Mouse (Mus musculus): ENCODE results near the gene Gm13693. TPM values are rescaled to one million over a fixed set of nuclear protein-coding genes. Genes with fewer than 3 reads are reported as not detected.
"Not testable (repeated sequence)": the region's sequence is repeated elsewhere in the genome, so short reads cannot be mapped to it uniquely, and the experiment has no call there.

Gene Gm13693
- not detected in 2 replicates for polyA plus RNA-seq (2015; fragmentation: Nextera tagmentation; extraction: Ambion mirVana)

GRCm38 (mm10) chr2:83961203-83961602 lies at the start of gene Gm13693:
TSS of gene Gm13693 (plus strand) at chr2:83961503.
- H3K9ac ChIP-seq (ENCODE audit: low read depth, low read length); H3K27me3 ChIP-seq (ENCODE audit: control insufficient read depth, insufficient read depth, low read depth, low read length); H3K36me3 ChIP-seq (ENCODE audit: control insufficient read depth, insufficient read depth, low read length); ATAC-seq; H3K9me3 ChIP-seq (replicated peaks; ENCODE audit: control insufficient read depth, low read length, poor library complexity, severe bottlenecking); H3K27ac ChIP-seq (ENCODE audit: low read length); H3K4me3 ChIP-seq (ENCODE audit: low read depth, low read length); H3K4me2 ChIP-seq (ENCODE audit: low read length); H3K4me1 ChIP-seq (ENCODE audit: control insufficient read depth, insufficient read depth, low read length): not testable (repeated sequence)
- no CpG with 5 or more reads among the region's 6 CpGs for WGBS

GRCm38 (mm10) chr2:83929478-83930088 lies 31.7 kb upstream of the Gm13693 start:
- no peaks in the 10 kb centered on the region for H3K36me3 ChIP-seq (ENCODE audit: control insufficient read depth, insufficient read depth, low read length)
- no peak for ATAC-seq
- no peak overlapping the region for H3K4me3 ChIP-seq (ENCODE audit: low read depth, low read length)
- no peak overlapping the region for H3K27ac ChIP-seq (ENCODE audit: low read length)
- no peaks in the 10 kb centered on the region for H3K9me3 ChIP-seq (replicated peaks; ENCODE audit: control insufficient read depth, low read length, poor library complexity, severe bottlenecking)
- 31% methylated on average over 2 of the region's 2 CpGs for WGBS
- H3K4me2 ChIP-seq (ENCODE audit: low read length): no peak overlapping the region
- H3K4me1 ChIP-seq (ENCODE audit: control insufficient read depth, insufficient read depth, low read length): no peaks in the 10 kb centered on the region
- no peaks in the 10 kb centered on the region for H3K27me3 ChIP-seq (ENCODE audit: control insufficient read depth, insufficient read depth, low read depth, low read length)
- H3K9ac ChIP-seq (ENCODE audit: low read depth, low read length): no peak overlapping the region

- Histone ChIP-seq H3K27ac (ENCODE audit: low read length) (peak within 1 kb of the TSS; percentile 61), H3K27me3 (ENCODE audit: control insufficient read depth, insufficient read depth, low read depth, low read length) (no peaks in the 10 kb centered on the region), H3K4me1 (ENCODE audit: control insufficient read depth, insufficient read depth, low read length) (peaks cover 6% of the 10 kb centered on the region; the same call in 1 of the 2 replicates), H3K36me3 (ENCODE audit: control insufficient read depth, insufficient read depth, low read length) (no peaks in the 10 kb centered on the region), H3K9ac (ENCODE audit: low read depth, low read length) (peak within 1 kb of the TSS; percentile 50), H3K4me3 (ENCODE audit: low read depth, low read length) (peak within 1 kb of the TSS; percentile 42), H3K9me3 (replicated peaks; ENCODE audit: control insufficient read depth, low read length, poor library complexity, severe bottlenecking) (no peaks in the 10 kb centered on the region), H3K4me2 (ENCODE audit: low read length) (peak within 1 kb of the TSS; percentile 72)
- under 1% methylated on average over 20 of the region's 20 CpGs for WGBS
- ATAC-seq: peak; percentile 100
Observed at GRCm38 (mm10) chr2:83940931-83941361, 20.4 kb upstream of the Gm13693 start, which contains the start of gene Zswim2. TSS of gene Zswim2 (minus strand) at chr2:83941228.

- Histone ChIP-seq H3K27me3 (ENCODE audit: control insufficient read depth, insufficient read depth, low read depth, low read length) (no peaks in the 10 kb centered on the region), H3K4me3 (ENCODE audit: low read depth, low read length) (peak overlapping the region; percentile 42), H3K9me3 (replicated peaks; ENCODE audit: control insufficient read depth, low read length, poor library complexity, severe bottlenecking) (no peaks in the 10 kb centered on the region), H3K4me1 (ENCODE audit: control insufficient read depth, insufficient read depth, low read length) (peaks cover 6% of the 10 kb centered on the region; the same call in 1 of the 2 replicates), H3K4me2 (ENCODE audit: low read length) (peak overlapping the region; percentile 72), H3K27ac (ENCODE audit: low read length) (no peak overlapping the region), H3K36me3 (ENCODE audit: control insufficient read depth, insufficient read depth, low read length) (no peaks in the 10 kb centered on the region), H3K9ac (ENCODE audit: low read depth, low read length) (no peak overlapping the region)
- peak; percentile 70 for ATAC-seq
- WGBS: 22% methylated on average over 3 of the region's 3 CpGs
Observed at GRCm38 (mm10) chr2:83941378-83941777, 19.9 kb upstream of the Gm13693 start.

GRCm38 (mm10) chr2:83941792-83942191 lies 19.5 kb upstream of the Gm13693 start:
- Histone ChIP-seq H3K9ac (ENCODE audit: low read depth, low read length) (no peak overlapping the region), H3K36me3 (ENCODE audit: control insufficient read depth, insufficient read depth, low read length) (no peaks in the 10 kb centered on the region), H3K4me1 (ENCODE audit: control insufficient read depth, insufficient read depth, low read length) (peaks cover 6% of the 10 kb centered on the region; the same call in 1 of the 2 replicates), H3K9me3 (replicated peaks; ENCODE audit: control insufficient read depth, low read length, poor library complexity, severe bottlenecking) (no peaks in the 10 kb centered on the region), H3K4me3 (ENCODE audit: low read depth, low read length) (no peak overlapping the region), H3K27ac (ENCODE audit: low read length) (no peak overlapping the region), H3K27me3 (ENCODE audit: control insufficient read depth, insufficient read depth, low read depth, low read length) (no peaks in the 10 kb centered on the region), H3K4me2 (ENCODE audit: low read length) (no peak overlapping the region)
- WGBS: 81% methylated on average over 4 of the region's 4 CpGs
- ATAC-seq: no peak

- not testable (repeated sequence) for H3K27me3 ChIP-seq (ENCODE audit: control insufficient read depth, insufficient read depth, low read depth, low read length); H3K9ac ChIP-seq (ENCODE audit: low read depth, low read length); H3K9me3 ChIP-seq (replicated peaks; ENCODE audit: control insufficient read depth, low read length, poor library complexity, severe bottlenecking); H3K4me1 ChIP-seq (ENCODE audit: control insufficient read depth, insufficient read depth, low read length); ATAC-seq; H3K4me2 ChIP-seq (ENCODE audit: low read length); H3K36me3 ChIP-seq (ENCODE audit: control insufficient read depth, insufficient read depth, low read length); H3K4me3 ChIP-seq (ENCODE audit: low read depth, low read length); H3K27ac ChIP-seq (ENCODE audit: low read length)
- no CpG with 5 or more reads among the region's 6 CpGs for WGBS
Observed at GRCm38 (mm10) chr2:83955393-83955792, 5.9 kb upstream of the Gm13693 start, which contains the start of gene Gm13698. TSS of gene Gm13698 (plus strand) at chr2:83955693.

GRCm38 (mm10) chr2:83967013-83967412 lies 5.7 kb downstream of the Gm13693 start, which contains the start of gene Gm13695:
TSS of gene Gm13695 (plus strand) at chr2:83967313.
- H3K36me3 ChIP-seq (ENCODE audit: control insufficient read depth, insufficient read depth, low read length); H3K27me3 ChIP-seq (ENCODE audit: control insufficient read depth, insufficient read depth, low read depth, low read length); H3K4me3 ChIP-seq (ENCODE audit: low read depth, low read length); H3K4me2 ChIP-seq (ENCODE audit: low read length); H3K27ac ChIP-seq (ENCODE audit: low read length); ATAC-seq; H3K9ac ChIP-seq (ENCODE audit: low read depth, low read length); H3K4me1 ChIP-seq (ENCODE audit: control insufficient read depth, insufficient read depth, low read length); H3K9me3 ChIP-seq (replicated peaks; ENCODE audit: control insufficient read depth, low read length, poor library complexity, severe bottlenecking): not testable (repeated sequence)
- no CpG with 5 or more reads among the region's 6 CpGs for WGBS

- not testable (repeated sequence) for H3K9ac ChIP-seq (ENCODE audit: low read depth, low read length); ATAC-seq; H3K27me3 ChIP-seq (ENCODE audit: control insufficient read depth, insufficient read depth, low read depth, low read length); H3K27ac ChIP-seq (ENCODE audit: low read length); H3K4me3 ChIP-seq (ENCODE audit: low read depth, low read length); H3K36me3 ChIP-seq (ENCODE audit: control insufficient read depth, insufficient read depth, low read length); H3K4me1 ChIP-seq (ENCODE audit: control insufficient read depth, insufficient read depth, low read length); H3K9me3 ChIP-seq (replicated peaks; ENCODE audit: control insufficient read depth, low read length, poor library complexity, severe bottlenecking); H3K4me2 ChIP-seq (ENCODE audit: low read length)
- WGBS: no CpG with 5 or more reads among the region's 6 CpGs
Observed at GRCm38 (mm10) chr2:83972823-83973222, 11.5 kb downstream of the Gm13693 start, which contains the start of gene Gm13696. TSS of gene Gm13696 (plus strand) at chr2:83973123.

- H3K27ac ChIP-seq (ENCODE audit: low read length); H3K36me3 ChIP-seq (ENCODE audit: control insufficient read depth, insufficient read depth, low read length); H3K4me2 ChIP-seq (ENCODE audit: low read length); H3K27me3 ChIP-seq (ENCODE audit: control insufficient read depth, insufficient read depth, low read depth, low read length); H3K9ac ChIP-seq (ENCODE audit: low read depth, low read length); H3K4me1 ChIP-seq (ENCODE audit: control insufficient read depth, insufficient read depth, low read length); ATAC-seq; H3K4me3 ChIP-seq (ENCODE audit: low read depth, low read length); H3K9me3 ChIP-seq (replicated peaks; ENCODE audit: control insufficient read depth, low read length, poor library complexity, severe bottlenecking): not testable (repeated sequence)
- WGBS: no CpG with 5 or more reads among the region's 6 CpGs
Observed at GRCm38 (mm10) chr2:83978633-83979032, 17.3 kb downstream of the Gm13693 start, which contains the start of gene Gm13694. TSS of gene Gm13694 (plus strand) at chr2:83978933.
